Mouse (Mus musculus) cerebellum, adult 2 months (tissue): ENCODE data around the gene Cry2. TPM values are rescaled to one million over a fixed set of nuclear protein-coding genes. Genes with fewer than 3 reads are reported as not detected.

Experiments
- DNase-seq, 2 experiments: peaks; one replicate each; pipeline ENCODE4 v3.0.0; 2021
- H3K27ac ChIP-seq: fragments of 200-500 bp; 2 replicates; pipeline ENCODE4 v1.5.1; 2012; ENCODE audit warnings: low read length, control low read depth, inconsistent platforms; ENCODE audit not compliant: insufficient read depth
- H3K27me3 ChIP-seq: fragments of 200-500 bp; 2 replicates; pipeline ENCODE4 v1.6.1; 2012; ENCODE audit warnings: inconsistent platforms, mild to moderate bottlenecking, low read length, moderate library complexity; ENCODE audit not compliant: control insufficient read depth, insufficient read depth
- H3K4me1 ChIP-seq: fragments of 200-500 bp; 2 replicates; pipeline ENCODE4 v1.6.1; 2011; ENCODE audit warnings: low read length; ENCODE audit not compliant: control insufficient read depth, insufficient read depth
- H3K4me3 ChIP-seq: fragments of 200-500 bp; replicated peaks from 2 replicates; pipeline ENCODE3; 2011; ENCODE audit warnings: mild to moderate bottlenecking, low read depth, low read length, control low read depth; ENCODE audit not compliant: insufficient read depth
- CTCF ChIP-seq: fragments of 200-500 bp; IDR thresholded peaks from 2 replicates; pipeline ENCODE4 v1.5.1; 2011; ENCODE audit warnings: low read depth, mild to moderate bottlenecking, control low read depth, low read length, moderate library complexity, borderline replicate concordance; ENCODE audit not compliant: insufficient read depth
- POLR2A ChIP-seq: fragments of 200-500 bp; IDR thresholded peaks from 2 replicates; pipeline ENCODE4 v1.6.1; 2011; ENCODE audit warnings: low read length, control low read depth, borderline replicate concordance; ENCODE audit not compliant: insufficient read depth
- WGBS: fragments of 180-500 bp; shearing (Covaris S2); methylation state at CpG from one replicate; pipeline ENCODE4 v1.1.7; 2018; 5-methylcytosine and 5-hydroxymethylcytosine counted together
- polyA plus RNA-seq: library from polyadenylated mRNA; depleted of rRNA; stranded (reverse); fragments of >200 nt; gene quantifications from 2 replicates; pipeline ENCODE4 v1.2.3, GENCODE M21; 2012

Gene Cry2
- polyA plus RNA-seq, 1 experiment: 81.8 TPM

GRCm38 (mm10) chr2:92442419-92443001, 8.7 kb upstream of the Cry2 start:
- WGBS: 45% methylated on average over 12 of the region's 12 CpGs

GRCm38 (mm10) chr2:92440432-92440831, 6.6 kb upstream of the Cry2 start:
- Histone ChIP-seq H3K27me3 (no peaks in the 10 kb centered on the region), H3K4me1 (peaks cover 6% of the 10 kb centered on the region; the same call in 1 of the 2 replicates), H3K4me3 (no peak overlapping the region), H3K27ac (no peak overlapping the region)
- WGBS: 74% methylated on average over 6 of the region's 6 CpGs
- no peak for DNase-seq
- TF ChIP-seq POLR2A (no peak), CTCF (no peak)

More at GRCm38 (mm10) chr2:92442419-92443001, 8.7 kb upstream of the Cry2 start:
- DNase-seq: peak in 1 of 2 experiments; percentile 39
- no peak overlapping the region for H3K4me3 ChIP-seq
- no peaks in the 10 kb centered on the region for H3K27me3 ChIP-seq
- no peak for TF ChIP-seq POLR2A
- H3K27ac ChIP-seq: 0 out of 2 replicates have a peak overlapping the region, but pooled peaks have one; percentile 13
- H3K4me1 ChIP-seq: peaks cover 12% of the 10 kb centered on the region

- H3K27me3 ChIP-seq: no peaks in the 10 kb centered on the region
- TF ChIP-seq CTCF (no peak), POLR2A (no peak)
- H3K4me1 ChIP-seq: peaks cover 9% of the 10 kb centered on the region; the same call in 1 of the 2 replicates
- H3K27ac ChIP-seq: no peak overlapping the region
- 71% methylated on average over 3 of the region's 3 CpGs for WGBS
- H3K4me3 ChIP-seq: no peak overlapping the region
- DNase-seq: no peak
These were observed 4.7 kb upstream of the Cry2 start for GRCm38 (mm10) chr2:92438567-92438966.

GRCm38 (mm10) chr2:92437875-92438274, 4.0 kb upstream of the Cry2 start:
- peak overlapping the region; percentile 46 for H3K4me3 ChIP-seq
- TF ChIP-seq CTCF (peak; percentile 83; the same call in 1 of the 2 replicates), POLR2A (no peak)
- peaks cover 9% of the 10 kb centered on the region; the same call in 1 of the 2 replicates for H3K4me1 ChIP-seq
- no peak overlapping the region for H3K27ac ChIP-seq
- peak; percentile 85 to 90 for DNase-seq
- no peaks in the 10 kb centered on the region for H3K27me3 ChIP-seq
- WGBS: under 1% methylated on average over 5 of the region's 5 CpGs

GRCm38 (mm10) chr2:92437366-92437765, 3.5 kb upstream of the Cry2 start:
- WGBS: 76% methylated on average over 4 of the region's 4 CpGs
- peaks cover 7% of the 10 kb centered on the region; the same call in 1 of the 2 replicates for H3K4me1 ChIP-seq
- no peak overlapping the region for H3K27ac ChIP-seq
- TF ChIP-seq CTCF: no peak
- TF ChIP-seq POLR2A: no peak
- DNase-seq: no peak
- H3K27me3 ChIP-seq: no peaks in the 10 kb centered on the region
- no peak overlapping the region for H3K4me3 ChIP-seq

- Histone ChIP-seq H3K4me3 (no peak overlapping the region), H3K27ac (peak overlapping the region; percentile 60; the same call in 1 of the 2 replicates), H3K4me1 (peaks cover 4% of the 10 kb centered on the region; the same call in 1 of the 2 replicates), H3K27me3 (no peaks in the 10 kb centered on the region)
- TF ChIP-seq CTCF (no peak), POLR2A (no peak)
- 31% methylated on average over 6 of the region's 6 CpGs for WGBS
- DNase-seq: peak in 1 of 2 experiments; percentile 31
These were observed 1.2 kb upstream of the Cry2 start for GRCm38 (mm10) chr2:92435023-92435422.

GRCm38 (mm10) chr2:92434375-92434745, 517 bp upstream of the Cry2 start:
- Histone ChIP-seq H3K4me1 (peaks cover 8% of the 10 kb centered on the region; the same call in 1 of the 2 replicates), H3K27ac (peak overlapping the region; percentile 60), H3K4me3 (peak overlapping the region; percentile 56), H3K27me3 (no peaks in the 10 kb centered on the region)
- WGBS: 1% methylated on average over 12 of the region's 12 CpGs
- DNase-seq: no peak
- TF ChIP-seq CTCF (no peak), POLR2A (no peak)

- Histone ChIP-seq H3K4me3 (peak overlapping the region; percentile 88), H3K4me1 (peaks cover 20% of the 10 kb centered on the region; the same call in 1 of the 2 replicates), H3K27me3 (no peaks in the 10 kb centered on the region), H3K27ac (peak overlapping the region; percentile 84)
- DNase-seq: peak; percentile 70 to 72
- 3% methylated on average over 17 of the region's 17 CpGs for WGBS
- TF ChIP-seq CTCF (no peak), POLR2A (no peak)
These were observed 1.2 kb downstream of the Cry2 start for GRCm38 (mm10) chr2:92432299-92433295.
